Mouse (Mus musculus) MEL (cell line): ENCODE measurements around the gene Npas4.

Experiments
- CTCF ChIP-seq, 3 experiments: IDR thresholded peaks in 2 of 3; conservative IDR thresholded peaks in 1 of 3; 2 replicates each; pipeline ENCODE4 v1.5.1; 2011 to 2012; ENCODE audit warnings: low read length in 3 of 3, low read depth in 2 of 3, mild to moderate bottlenecking in 2 of 3, improper control_type of control experiment in 1 of 3, inconsistent platforms in 1 of 3, mixed read lengths in 1 of 3, moderate library complexity in 1 of 3; ENCODE audit not compliant: control insufficient read depth in 1 of 3, insufficient read depth in 1 of 3, poor library complexity in 1 of 3, severe bottlenecking in 1 of 3
- HCFC1 ChIP-seq: IDR thresholded peaks from 2 replicates; pipeline ENCODE4 v1.6.1; 2012; ENCODE audit warnings: low read depth, mild to moderate bottlenecking, inconsistent platforms, low read length, improper control_type of control experiment, moderate library complexity
- MAZ ChIP-seq: IDR thresholded peaks from 2 replicates; pipeline ENCODE4 v1.6.1; 2012; ENCODE audit warnings: low read depth, mild to moderate bottlenecking, inconsistent platforms, low read length, improper control_type of control experiment
- MXI1 ChIP-seq: IDR thresholded peaks from 2 replicates; pipeline ENCODE4 v1.6.1; 2011; ENCODE audit warnings: mild to moderate bottlenecking, low read depth, low read length, improper control_type of control experiment

GRCm38 (mm10) chr19:5021416-5021815 is 31.3 kb upstream of the Npas4 start:
- no peak for TF ChIP-seq CTCF (IDR thresholded peaks at IDR 0.05 in 2 of 3, conservative IDR thresholded peaks at IDR 0.05 in 1 of 3; ENCODE audit: control insufficient read depth in 1 of 3, insufficient read depth in 1 of 3, low read depth in 2 of 3, low read length in 3 of 3, poor library complexity in 1 of 3, severe bottlenecking in 1 of 3)
- TF ChIP-seq HCFC1, result no peak
- TF ChIP-seq MXI1, result no peak
- TF ChIP-seq MAZ, result no peak
